Mouse (Mus musculus): ENCODE results near the gene Ugt1a2.

DNA sequence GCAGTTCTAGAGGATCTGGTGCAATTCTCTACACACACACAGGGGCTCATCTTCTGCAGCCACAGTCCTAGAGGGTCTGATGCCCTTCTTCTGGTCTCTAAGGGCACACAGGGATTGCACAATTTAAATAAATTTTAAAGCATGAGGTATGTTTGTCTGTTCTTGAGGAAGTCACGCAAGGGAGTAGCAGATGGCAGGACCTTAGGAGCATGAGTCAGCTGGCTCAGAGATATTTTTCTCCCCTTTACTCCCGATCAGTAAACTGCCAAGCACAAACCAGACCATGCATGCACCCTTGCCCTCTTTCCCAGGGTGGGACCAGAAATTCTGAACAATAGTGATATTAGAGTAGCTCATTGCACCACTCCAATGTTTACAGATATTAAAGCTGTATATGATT is 42.0 kb upstream of the Ugt1a2 start:
- TF ChIP-seq CTCF (IDR thresholded peaks at IDR 0.05; ENCODE audit: extremely low read depth, insufficient read length, insufficient replicate concordance, low read depth, low read length) (no peak), POLR2A (IDR thresholded peaks at IDR 0.05; ENCODE audit: low read depth, low read length) (no peak)
